Mouse (Mus musculus): ENCODE data around the gene 3110082I17Rik. TPM values are rescaled to one million over a fixed set of nuclear protein-coding genes. Genes with fewer than 3 reads are reported as not detected.
A peak's percentile ranks its signal among the peaks of the same experiment; 100 is the strongest.

The 3110082I17Rik gene
- polyA plus RNA-seq, 1 experiment from 2014 or later: 26.8 TPM

DNA sequence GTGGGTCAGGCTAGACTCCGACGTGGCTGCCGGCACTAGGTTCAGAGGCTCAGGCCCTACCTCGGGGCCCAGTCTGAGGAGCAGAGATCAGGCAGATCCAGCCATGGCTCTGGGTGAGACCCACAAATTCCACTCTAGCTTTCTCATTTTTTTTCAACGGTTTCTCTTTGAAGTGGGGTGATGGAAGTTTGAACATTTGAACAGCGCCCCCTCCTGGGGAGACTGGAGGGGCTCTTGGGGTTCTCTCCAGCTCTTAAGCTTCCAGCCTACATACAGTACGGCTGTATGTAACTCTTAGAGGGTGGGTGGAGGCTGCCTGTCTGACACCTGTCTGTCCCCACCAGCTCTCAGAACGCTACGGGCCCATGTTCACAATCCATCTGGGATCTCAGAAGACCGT is 106.8 kb downstream of the 3110082I17Rik start:
- Histone ChIP-seq H3K27me3 (0 out of 2 replicates have a peak, but pooled peaks cover 9% of the 10 kb centered on the region), H3K9ac (no peak overlapping the region), H3K4me3 (no peak overlapping the region), H3K4me1 (0 out of 2 replicates have a peak, but pooled peaks cover 6% of the 10 kb centered on the region), H3K36me3 (ENCODE audit: poor library complexity, severe bottlenecking) (no peaks in the 10 kb centered on the region), H3K9me3 (replicated peaks) (no peaks in the 10 kb centered on the region), H3K4me2 (no peak overlapping the region), H3K27ac (no peak overlapping the region)
- no peak for ATAC-seq
- 64% methylated on average over 10 of the region's 10 CpGs for WGBS

- ATAC-seq: no peak
- H3K4me2 ChIP-seq: no peak within 1 kb of the TSS
- 0 out of 2 replicates have a peak, but pooled peaks cover 9% of the 10 kb centered on the region for H3K27me3 ChIP-seq
- 0 out of 2 replicates have a peak, but pooled peaks cover 3% of the 10 kb centered on the region for H3K4me1 ChIP-seq
- H3K9me3 ChIP-seq (replicated peaks): no peaks in the 10 kb centered on the region
- no peak within 1 kb of the TSS for H3K27ac ChIP-seq
- no peak within 1 kb of the TSS for H3K4me3 ChIP-seq
- H3K9ac ChIP-seq: no peak within 1 kb of the TSS
- WGBS: 66% methylated on average over 6 of the region's 6 CpGs
- H3K36me3 ChIP-seq (ENCODE audit: poor library complexity, severe bottlenecking): no peaks in the 10 kb centered on the region
Measured at GRCm38 (mm10) chr5:139352317-139352716, 108.0 kb downstream of the 3110082I17Rik start, which contains the start of gene Cyp2w1. Gene Cyp2w1 (plus strand): TSS chr5:139352617.

GRCm38 (mm10) chr5:139351628-139352027 is 108.7 kb downstream of the 3110082I17Rik start:
- WGBS: 24% methylated on average over 8 of the region's 8 CpGs
- no peak overlapping the region for H3K4me3 ChIP-seq
- H3K9ac ChIP-seq: no peak overlapping the region
- no peak for ATAC-seq
- H3K4me2 ChIP-seq: no peak overlapping the region
- H3K4me1 ChIP-seq: no peaks in the 10 kb centered on the region
- H3K36me3 ChIP-seq (ENCODE audit: poor library complexity, severe bottlenecking): no peaks in the 10 kb centered on the region
- 0 out of 2 replicates have a peak, but pooled peaks cover 9% of the 10 kb centered on the region for H3K27me3 ChIP-seq
- H3K9me3 ChIP-seq (replicated peaks): no peaks in the 10 kb centered on the region
- H3K27ac ChIP-seq: no peak overlapping the region

- no peak within 1 kb of the TSS for H3K4me3 ChIP-seq
Measured at GRCm38 (mm10) chr5:139351134-139351533, 109.2 kb downstream of the 3110082I17Rik start, which contains the start of gene Cox19. Gene Cox19 (minus strand): TSS chr5:139351418.

DNA sequence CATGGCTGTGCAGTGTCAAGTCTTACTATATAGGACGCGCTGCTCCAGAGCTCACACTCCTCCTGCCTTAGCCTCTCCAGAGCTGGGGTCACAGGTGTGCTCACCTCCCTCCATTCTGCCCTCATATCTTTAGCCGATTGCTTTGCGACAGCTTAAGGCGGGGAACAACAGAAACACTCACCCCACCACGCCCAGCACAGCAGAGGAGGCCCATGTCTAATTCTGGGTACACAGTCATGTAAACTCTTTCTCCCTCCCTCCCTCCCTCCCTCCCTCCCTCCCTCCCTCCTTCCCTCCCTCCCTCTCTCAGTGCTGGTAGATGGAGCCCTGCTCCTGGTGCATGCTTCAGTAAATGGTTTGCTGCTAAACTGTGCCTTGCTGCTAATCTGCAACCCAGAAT is 110.6 kb downstream of the 3110082I17Rik start:
- Histone ChIP-seq H3K9me3 (replicated peaks) (no peaks in the 10 kb centered on the region), H3K9ac (no peak overlapping the region), H3K4me3 (no peak overlapping the region), H3K4me2 (no peak overlapping the region), H3K36me3 (ENCODE audit: poor library complexity, severe bottlenecking) (no peaks in the 10 kb centered on the region), H3K27me3 (0 out of 2 replicates have a peak, but pooled peaks cover 13% of the 10 kb centered on the region), H3K4me1 (0 out of 2 replicates have a peak, but pooled peaks cover 2% of the 10 kb centered on the region), H3K27ac (no peak overlapping the region)
- ATAC-seq: no peak
- 82% methylated on average over 6 of the region's 6 CpGs for WGBS

More at GRCm38 (mm10) chr5:139351134-139351533, 109.2 kb downstream of the 3110082I17Rik start, which contains the start of gene Cox19:
- Histone ChIP-seq H3K27ac (no peak within 1 kb of the TSS), H3K4me1 (no peaks in the 10 kb centered on the region), H3K36me3 (ENCODE audit: poor library complexity, severe bottlenecking) (no peaks in the 10 kb centered on the region), H3K4me2 (no peak within 1 kb of the TSS), H3K27me3 (0 out of 2 replicates have a peak, but pooled peaks cover 13% of the 10 kb centered on the region), H3K9ac (no peak within 1 kb of the TSS), H3K9me3 (replicated peaks) (no peaks in the 10 kb centered on the region)
- ATAC-seq: no peak
- WGBS: 62% methylated on average over 5 of the region's 5 CpGs

GRCm38 (mm10) chr5:139347225-139347624 is 113.1 kb downstream of the 3110082I17Rik start:
- WGBS: 57% methylated on average over 1 of the region's 1 CpGs
- Histone ChIP-seq H3K27ac (no peak overlapping the region), H3K4me3 (no peak overlapping the region), H3K9me3 (replicated peaks) (no peaks in the 10 kb centered on the region), H3K36me3 (ENCODE audit: poor library complexity, severe bottlenecking) (peaks cover 7% of the 10 kb centered on the region), H3K4me2 (no peak overlapping the region), H3K4me1 (peaks cover 14% of the 10 kb centered on the region), H3K27me3 (0 out of 2 replicates have a peak, but pooled peaks cover 10% of the 10 kb centered on the region), H3K9ac (no peak overlapping the region)
- no peak for ATAC-seq

GRCm38 (mm10) chr5:139345364-139345714 is 115.0 kb downstream of the 3110082I17Rik start:
- Histone ChIP-seq H3K4me1 (peaks cover 14% of the 10 kb centered on the region), H3K27ac (no peak overlapping the region), H3K9me3 (replicated peaks) (no peaks in the 10 kb centered on the region), H3K4me2 (peak overlapping the region; percentile 93), H3K27me3 (0 out of 2 replicates have a peak, but pooled peaks cover 4% of the 10 kb centered on the region), H3K36me3 (ENCODE audit: poor library complexity, severe bottlenecking) (peaks cover 24% of the 10 kb centered on the region), H3K9ac (0 out of 2 replicates have a peak overlapping the region, but pooled peaks have one; percentile 26), H3K4me3 (peak overlapping the region; percentile 66)
- peak; percentile 34; the same call in 1 of the 2 replicates for ATAC-seq
- 7% methylated on average over 5 of the region's 5 CpGs for WGBS

- Histone ChIP-seq H3K27me3 (0 out of 2 replicates have a peak, but pooled peaks cover 4% of the 10 kb centered on the region), H3K9ac (peak overlapping the region; percentile 78), H3K4me2 (peak overlapping the region; percentile 93), H3K4me1 (peaks cover 14% of the 10 kb centered on the region), H3K36me3 (ENCODE audit: poor library complexity, severe bottlenecking) (peaks cover 29% of the 10 kb centered on the region), H3K4me3 (peak overlapping the region; percentile 66), H3K9me3 (replicated peaks) (no peaks in the 10 kb centered on the region), H3K27ac (peak overlapping the region; percentile 67)
- peak; percentile 91 for ATAC-seq
- under 1% methylated on average over 33 of the region's 33 CpGs for WGBS
Measured at GRCm38 (mm10) chr5:139344687-139345363, 115.5 kb downstream of the 3110082I17Rik start.

GRCm38 (mm10) chr5:139344021-139344686 is 116.2 kb downstream of the 3110082I17Rik start:
- peaks cover 14% of the 10 kb centered on the region for H3K4me1 ChIP-seq
- H3K9ac ChIP-seq: peak overlapping the region; percentile 78
- 7% methylated on average over 12 of the region's 12 CpGs for WGBS
- H3K4me2 ChIP-seq: peak overlapping the region; percentile 93
- H3K27ac ChIP-seq: peak overlapping the region; percentile 67; the same call in 1 of the 2 replicates
- 0 out of 2 replicates have a peak, but pooled peaks cover 4% of the 10 kb centered on the region for H3K27me3 ChIP-seq
- H3K9me3 ChIP-seq (replicated peaks): no peaks in the 10 kb centered on the region
- ATAC-seq: peak; percentile 86
- H3K4me3 ChIP-seq: peak overlapping the region; percentile 66
- peaks cover 36% of the 10 kb centered on the region for H3K36me3 ChIP-seq (ENCODE audit: poor library complexity, severe bottlenecking)

DNA sequence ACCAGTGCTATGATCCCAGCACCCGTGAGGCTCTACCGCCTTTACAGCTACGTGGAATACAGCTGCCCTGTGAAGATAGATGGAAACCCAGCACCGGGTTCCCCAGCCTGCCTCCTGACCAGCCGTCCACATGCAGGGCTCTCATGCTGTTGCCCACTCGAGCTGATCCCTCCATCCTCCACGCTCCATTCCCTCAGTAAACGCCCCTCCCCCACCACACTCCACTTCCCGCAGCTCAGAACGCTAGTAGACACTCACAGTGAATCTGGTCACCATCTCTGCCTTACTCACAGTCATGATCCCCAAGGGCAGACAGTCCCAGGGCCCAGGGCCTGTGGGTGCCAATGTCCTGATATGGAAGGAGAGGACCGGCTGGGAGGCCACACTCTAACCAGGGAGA is 121.4 kb downstream of the 3110082I17Rik start:
- Histone ChIP-seq H3K9ac (no peak overlapping the region; the same call in 1 of the 2 replicates), H3K4me3 (no peak overlapping the region), H3K4me2 (no peak overlapping the region), H3K4me1 (peaks cover 6% of the 10 kb centered on the region), H3K27me3 (no peaks in the 10 kb centered on the region), H3K9me3 (replicated peaks) (no peaks in the 10 kb centered on the region), H3K36me3 (ENCODE audit: poor library complexity, severe bottlenecking) (peaks cover 84% of the 10 kb centered on the region), H3K27ac (no peak overlapping the region)
- no peak for ATAC-seq
- WGBS: 87% methylated on average over 11 of the region's 11 CpGs

GRCm38 (mm10) chr5:139338403-139338802 is 121.9 kb downstream of the 3110082I17Rik start:
- Histone ChIP-seq H3K27ac (no peak overlapping the region), H3K4me2 (no peak overlapping the region), H3K27me3 (no peaks in the 10 kb centered on the region), H3K9me3 (replicated peaks) (no peaks in the 10 kb centered on the region), H3K4me1 (peaks cover 1% of the 10 kb centered on the region), H3K36me3 (ENCODE audit: poor library complexity, severe bottlenecking) (peaks cover 84% of the 10 kb centered on the region), H3K4me3 (no peak overlapping the region), H3K9ac (no peak overlapping the region)
- no peak for ATAC-seq
- WGBS: 88% methylated on average over 3 of the region's 3 CpGs

DNA sequence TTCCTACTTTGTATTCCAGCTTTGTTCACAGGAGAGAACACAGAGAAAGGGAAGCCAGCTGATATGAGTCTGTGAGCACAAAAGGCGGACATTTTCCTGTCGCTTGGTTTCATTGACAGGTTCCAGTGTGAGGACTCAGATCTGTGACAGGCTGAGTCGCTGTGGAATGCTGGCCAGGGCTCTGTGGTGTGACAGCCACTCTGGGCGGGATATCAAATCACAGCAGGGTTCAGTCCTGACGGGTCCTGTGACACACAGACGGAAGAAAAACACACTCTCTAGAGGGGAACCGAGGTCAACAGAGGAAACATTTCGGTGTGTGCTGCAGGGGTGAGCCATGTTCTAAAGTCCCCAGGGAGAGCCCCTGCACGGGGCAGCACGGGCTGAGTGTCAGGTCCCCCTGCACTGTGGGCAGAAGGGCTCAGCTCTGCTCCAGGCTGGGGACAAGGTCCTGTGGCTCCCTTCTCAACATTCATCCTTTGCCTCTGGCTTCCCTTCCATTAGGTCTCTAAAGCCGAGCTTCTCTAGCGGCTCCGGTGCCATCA is 122.4 kb downstream of the 3110082I17Rik start:
- Histone ChIP-seq H3K4me3 (no peak overlapping the region), H3K9me3 (replicated peaks) (no peaks in the 10 kb centered on the region), H3K36me3 (ENCODE audit: poor library complexity, severe bottlenecking) (peaks cover 83% of the 10 kb centered on the region), H3K4me2 (no peak overlapping the region), H3K9ac (no peak overlapping the region), H3K27me3 (no peaks in the 10 kb centered on the region), H3K27ac (no peak overlapping the region), H3K4me1 (no peaks in the 10 kb centered on the region)
- 81% methylated on average over 13 of the region's 13 CpGs for WGBS
- ATAC-seq: no peak

Data from forebrain, embryonic 13.5 days (tissue).